Mouse (Mus musculus) embryonic facial prominence, embryonic 10.5 days (tissue): ENCODE data around the gene Slc6a9. TPM values are rescaled to one million over a fixed set of nuclear protein-coding genes. Genes with fewer than 3 reads are reported as not detected.

ENCODE experiments used
- DNase-seq: peaks from one replicate; pipeline ENCODE4 v3.0.0-alpha.2; 2017; ENCODE audit warnings: low spot score
- H3K27ac ChIP-seq: fragments of 300-500 bp; sonication (generic); replicated peaks from 2 replicates; pipeline ENCODE4 v1.5.1; 2016; ENCODE audit warnings: mild to moderate bottlenecking
- H3K27me3 ChIP-seq: fragments of 300-500 bp; sonication (generic); replicated peaks from 2 replicates; pipeline ENCODE4 v1.6.1; 2016; ENCODE audit warnings: low read depth, mild to moderate bottlenecking; ENCODE audit not compliant: poor library complexity, severe bottlenecking
- H3K36me3 ChIP-seq: fragments of 300-500 bp; sonication (generic); replicated peaks from 2 replicates; pipeline ENCODE4 v1.6.1; 2016; ENCODE audit warnings: mild to moderate bottlenecking, moderate library complexity
- H3K4me1 ChIP-seq: fragments of 300-500 bp; sonication (generic); 2 replicates; pipeline ENCODE4 v1.6.1; 2016
- H3K4me3 ChIP-seq: fragments of 300-500 bp; sonication (generic); 2 replicates; pipeline ENCODE4 v1.5.1; 2016; ENCODE audit warnings: mild to moderate bottlenecking, moderate library complexity
- H3K9me3 ChIP-seq: fragments of 300-500 bp; sonication (generic); 2 replicates; pipeline ENCODE4 v1.6.1; 2016; ENCODE audit warnings: mild to moderate bottlenecking
- WGBS: fragments of 180-500 bp; shearing (Covaris S2); methylation state at CpG from one replicate; pipeline ENCODE4 v1.1.7; 2016; 5-methylcytosine and 5-hydroxymethylcytosine counted together
- polyA plus RNA-seq: library from polyadenylated mRNA; unstranded; fragments of >200 nt; fragmentation: Nextera tagmentation; extraction: Ambion mirVana; gene quantifications from 2 replicates; pipeline ENCODE4 v1.2.1, GENCODE M21; 2016

The Slc6a9 gene
- polyA plus RNA-seq, 1 experiment from 2014 or later: 8.2 TPM

- no peaks in the 10 kb centered on the region for H3K27me3 ChIP-seq
- H3K4me3 ChIP-seq: no peak overlapping the region
- H3K9me3 ChIP-seq: no peaks in the 10 kb centered on the region
- WGBS: 87% methylated on average over 5 of the region's 5 CpGs
- H3K36me3 ChIP-seq: peaks cover 11% of the 10 kb centered on the region; the same call in 1 of the 2 replicates
- no peak overlapping the region for H3K27ac ChIP-seq
- H3K4me1 ChIP-seq: peaks cover 14% of the 10 kb centered on the region
- DNase-seq: no peak
These were observed 10.2 kb downstream of the Slc6a9 start for GRCm38 (mm10) chr4:117844467-117844866.

GRCm38 (mm10) chr4:117845316-117845715 lies 11.0 kb downstream of the Slc6a9 start:
- Histone ChIP-seq H3K27ac (no peak overlapping the region), H3K36me3 (peaks cover 11% of the 10 kb centered on the region; the same call in 1 of the 2 replicates), H3K27me3 (no peaks in the 10 kb centered on the region; the same call in 1 of the 2 replicates), H3K9me3 (no peaks in the 10 kb centered on the region), H3K4me1 (peaks cover 22% of the 10 kb centered on the region), H3K4me3 (no peak overlapping the region)
- 83% methylated on average over 11 of the region's 11 CpGs for WGBS
- DNase-seq: no peak

- H3K4me3 ChIP-seq: no peak overlapping the region
- peaks cover 11% of the 10 kb centered on the region; the same call in 1 of the 2 replicates for H3K36me3 ChIP-seq
- H3K27ac ChIP-seq: no peak overlapping the region
- no peaks in the 10 kb centered on the region; the same call in 1 of the 2 replicates for H3K27me3 ChIP-seq
- H3K9me3 ChIP-seq: no peaks in the 10 kb centered on the region
- peaks cover 28% of the 10 kb centered on the region for H3K4me1 ChIP-seq
- WGBS: 93% methylated on average over 4 of the region's 4 CpGs
- no peak for DNase-seq
These were observed 12.0 kb downstream of the Slc6a9 start for GRCm38 (mm10) chr4:117846261-117846660.

- DNase-seq: no peak
- Histone ChIP-seq H3K27ac (peak overlapping the region; percentile 26; the same call in 1 of the 2 replicates), H3K36me3 (peaks cover 11% of the 10 kb centered on the region; the same call in 1 of the 2 replicates), H3K4me1 (peaks cover 28% of the 10 kb centered on the region), H3K9me3 (no peaks in the 10 kb centered on the region), H3K27me3 (no peaks in the 10 kb centered on the region; the same call in 1 of the 2 replicates), H3K4me3 (no peak overlapping the region)
- 37% methylated on average over 2 of the region's 2 CpGs for WGBS
These were observed 12.7 kb downstream of the Slc6a9 start for GRCm38 (mm10) chr4:117847011-117847410.

GRCm38 (mm10) chr4:117849063-117849462 lies 14.8 kb downstream of the Slc6a9 start:
- peaks cover 28% of the 10 kb centered on the region for H3K4me1 ChIP-seq
- WGBS: 62% methylated on average over 17 of the region's 17 CpGs
- no peak overlapping the region; the same call in 1 of the 2 replicates for H3K27ac ChIP-seq
- H3K9me3 ChIP-seq: no peaks in the 10 kb centered on the region
- no peaks in the 10 kb centered on the region; the same call in 1 of the 2 replicates for H3K27me3 ChIP-seq
- peaks cover 11% of the 10 kb centered on the region; the same call in 1 of the 2 replicates for H3K36me3 ChIP-seq
- H3K4me3 ChIP-seq: no peak overlapping the region
- DNase-seq: no peak

- no peaks in the 10 kb centered on the region; the same call in 1 of the 2 replicates for H3K27me3 ChIP-seq
- DNase-seq: no peak
- peaks cover 28% of the 10 kb centered on the region for H3K4me1 ChIP-seq
- H3K36me3 ChIP-seq: peaks cover 11% of the 10 kb centered on the region; the same call in 1 of the 2 replicates
- 28% methylated on average over 5 of the region's 5 CpGs for WGBS
- no peak overlapping the region; the same call in 1 of the 2 replicates for H3K27ac ChIP-seq
- no peaks in the 10 kb centered on the region for H3K9me3 ChIP-seq
- H3K4me3 ChIP-seq: no peak overlapping the region
These were observed 15.2 kb downstream of the Slc6a9 start for GRCm38 (mm10) chr4:117849506-117849905.

GRCm38 (mm10) chr4:117850176-117850575 lies 15.9 kb downstream of the Slc6a9 start:
- Histone ChIP-seq H3K27ac (no peak overlapping the region), H3K27me3 (no peaks in the 10 kb centered on the region; the same call in 1 of the 2 replicates), H3K9me3 (no peaks in the 10 kb centered on the region), H3K4me1 (peaks cover 30% of the 10 kb centered on the region), H3K4me3 (no peak overlapping the region), H3K36me3 (peaks cover 11% of the 10 kb centered on the region; the same call in 1 of the 2 replicates)
- 84% methylated on average over 7 of the region's 7 CpGs for WGBS
- no peak for DNase-seq

GRCm38 (mm10) chr4:117850871-117851270 lies 16.6 kb downstream of the Slc6a9 start:
- DNase-seq: no peak
- 73% methylated on average over 7 of the region's 7 CpGs for WGBS
- no peaks in the 10 kb centered on the region; the same call in 1 of the 2 replicates for H3K27me3 ChIP-seq
- no peak overlapping the region for H3K27ac ChIP-seq
- H3K4me1 ChIP-seq: peaks cover 37% of the 10 kb centered on the region
- no peaks in the 10 kb centered on the region for H3K9me3 ChIP-seq
- peaks cover 4% of the 10 kb centered on the region; the same call in 1 of the 2 replicates for H3K36me3 ChIP-seq
- no peak overlapping the region for H3K4me3 ChIP-seq

GRCm38 (mm10) chr4:117852152-117852868 lies 18.0 kb downstream of the Slc6a9 start:
- WGBS: 91% methylated on average over 10 of the region's 10 CpGs
- H3K4me3 ChIP-seq: no peak overlapping the region
- H3K27ac ChIP-seq: no peak overlapping the region
- peaks cover 9% of the 10 kb centered on the region for H3K36me3 ChIP-seq
- H3K9me3 ChIP-seq: no peaks in the 10 kb centered on the region
- no peaks in the 10 kb centered on the region; the same call in 1 of the 2 replicates for H3K27me3 ChIP-seq
- H3K4me1 ChIP-seq: peaks cover 32% of the 10 kb centered on the region
- DNase-seq: no peak

GRCm38 (mm10) chr4:117855146-117855545 lies 20.8 kb downstream of the Slc6a9 start:
- Histone ChIP-seq H3K36me3 (peaks cover 12% of the 10 kb centered on the region), H3K4me1 (peaks cover 17% of the 10 kb centered on the region), H3K4me3 (no peak overlapping the region), H3K27ac (peak overlapping the region; percentile 2; the same call in 1 of the 2 replicates), H3K9me3 (no peaks in the 10 kb centered on the region), H3K27me3 (no peaks in the 10 kb centered on the region; the same call in 1 of the 2 replicates)
- no peak for DNase-seq
- WGBS: 56% methylated on average over 9 of the region's 9 CpGs

GRCm38 (mm10) chr4:117858794-117859193 lies 24.5 kb downstream of the Slc6a9 start:
- Histone ChIP-seq H3K4me3 (no peak overlapping the region), H3K27me3 (no peaks in the 10 kb centered on the region), H3K27ac (no peak overlapping the region), H3K4me1 (peaks cover 26% of the 10 kb centered on the region), H3K36me3 (peaks cover 15% of the 10 kb centered on the region), H3K9me3 (no peaks in the 10 kb centered on the region)
- 69% methylated on average over 3 of the region's 3 CpGs for WGBS
- peak; percentile 60 for DNase-seq

- Histone ChIP-seq H3K27me3 (no peaks in the 10 kb centered on the region), H3K4me3 (no peak overlapping the region), H3K9me3 (no peaks in the 10 kb centered on the region), H3K27ac (no peak overlapping the region), H3K36me3 (peaks cover 24% of the 10 kb centered on the region), H3K4me1 (peaks cover 19% of the 10 kb centered on the region)
- no peak for DNase-seq
- 87% methylated on average over 9 of the region's 9 CpGs for WGBS
These were observed 26.3 kb downstream of the Slc6a9 start for GRCm38 (mm10) chr4:117860570-117860969.

- Histone ChIP-seq H3K27ac (no peak overlapping the region), H3K27me3 (peaks cover 11% of the 10 kb centered on the region; the same call in 1 of the 2 replicates), H3K4me3 (no peak overlapping the region), H3K36me3 (peaks cover 11% of the 10 kb centered on the region), H3K9me3 (no peaks in the 10 kb centered on the region), H3K4me1 (peaks cover 36% of the 10 kb centered on the region)
- no peak for DNase-seq
- WGBS: 26% methylated on average over 4 of the region's 4 CpGs
These were observed 28.5 kb downstream of the Slc6a9 start for GRCm38 (mm10) chr4:117862823-117863222.
